Mouse (Mus musculus) small intestine, adult 2 months (tissue): ENCODE data around the gene Hspa13. TPM values are rescaled to one million over a fixed set of nuclear protein-coding genes. Genes with fewer than 3 reads are reported as not detected.
A peak's percentile ranks its signal among the peaks of the same experiment; 100 is the strongest.

Source experiments
- H3K27ac ChIP-seq: fragments of 200-500 bp; 2 replicates; pipeline ENCODE4 v1.5.1; 2012; ENCODE audit warnings: low read depth, low read length, control low read depth, inconsistent platforms; ENCODE audit not compliant: insufficient read depth
- H3K27me3 ChIP-seq: fragments of 200-500 bp; 2 replicates; pipeline ENCODE4 v1.6.1; 2012; ENCODE audit warnings: mild to moderate bottlenecking, moderate library complexity, low read length, inconsistent platforms; ENCODE audit not compliant: control insufficient read depth, insufficient read depth
- H3K36me3 ChIP-seq: fragments of 200-500 bp; 2 replicates; pipeline ENCODE4 v1.6.1; 2012; ENCODE audit warnings: mild to moderate bottlenecking, low read length, control low read depth, inconsistent platforms; ENCODE audit not compliant: control insufficient read depth, insufficient read depth
- H3K4me1 ChIP-seq: fragments of 200-500 bp; 2 replicates; pipeline ENCODE4 v1.6.1; 2012; ENCODE audit warnings: low read length, inconsistent platforms, mixed read lengths; ENCODE audit not compliant: control insufficient read depth, insufficient read depth, insufficient read length
- H3K4me3 ChIP-seq: fragments of 200-500 bp; 2 replicates; pipeline ENCODE4 v1.5.1; 2012; ENCODE audit warnings: low read depth, mild to moderate bottlenecking, control low read depth, inconsistent platforms, low read length, moderate library complexity
- CTCF ChIP-seq: fragments of 200-500 bp; IDR thresholded peaks from 2 replicates; pipeline ENCODE4 v1.5.1; 2012; ENCODE audit warnings: low read depth, mild to moderate bottlenecking, control low read depth, inconsistent platforms, low read length, moderate library complexity, mixed read lengths; ENCODE audit not compliant: insufficient replicate concordance, insufficient read length; ENCODE audit errors: extremely low read depth
- POLR2A ChIP-seq: fragments of 200-500 bp; IDR thresholded peaks from 2 replicates; pipeline ENCODE4 v1.6.1; 2012; ENCODE audit warnings: low read depth, mild to moderate bottlenecking, control low read depth, inconsistent platforms, low read length, moderate library complexity
- WGBS: fragments of 180-500 bp; shearing (Covaris S2); methylation state at CpG from one replicate; pipeline ENCODE4 v1.1.7; 2018; 5-methylcytosine and 5-hydroxymethylcytosine counted together
- polyA plus RNA-seq: library from polyadenylated mRNA; depleted of rRNA; stranded (reverse); fragments of >200 nt; gene quantifications from 2 replicates; pipeline ENCODE4 v1.2.3, GENCODE M21; 2012; rRNA removed

Hspa13 gene
- polyA plus RNA-seq, result 1.2 and 1.3 TPM in 2 replicates

DNA sequence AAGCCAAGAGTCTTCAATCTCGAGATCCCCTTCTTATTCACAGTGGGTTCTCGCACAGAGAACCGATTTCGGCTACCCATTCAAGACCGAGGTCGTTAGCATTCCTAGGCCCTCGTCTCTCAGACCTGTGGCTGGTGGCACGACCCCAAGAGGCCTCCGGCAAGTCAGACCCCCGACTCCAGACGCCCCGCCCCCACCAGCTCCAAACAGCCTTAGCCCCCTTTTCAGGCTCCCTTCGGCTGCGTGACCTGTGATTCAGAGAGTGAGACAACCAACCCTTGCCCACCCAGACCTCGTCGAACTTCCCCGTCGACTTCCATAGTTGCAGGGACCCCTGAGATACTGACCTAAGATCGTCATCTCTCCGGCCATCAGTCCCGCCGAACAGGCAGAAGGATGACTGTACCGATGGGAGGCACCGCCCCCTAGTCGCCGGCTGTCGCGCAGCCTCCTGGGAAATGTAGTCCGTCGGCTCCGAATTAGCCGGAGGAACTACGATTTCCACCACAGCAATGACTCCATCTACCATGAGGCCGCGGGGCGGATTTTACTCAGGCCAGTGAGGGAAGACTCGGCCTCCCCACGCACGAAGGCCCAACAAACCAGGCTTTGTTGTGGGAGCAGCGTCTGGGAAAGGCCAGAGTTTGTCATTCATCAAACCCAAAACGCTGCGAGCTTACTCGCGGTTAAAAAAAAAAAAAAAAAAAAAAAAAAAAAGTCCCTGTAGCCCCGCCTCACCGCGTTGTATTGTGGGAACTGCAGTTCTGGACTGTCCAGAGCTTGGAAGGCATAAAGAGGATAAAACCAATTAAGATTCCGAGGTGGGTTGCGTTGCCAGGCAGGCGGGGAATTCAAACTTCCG, at the start of gene Hspa13:
Hspa13 (minus strand) TSS at position 717 of the 862 bp plus-strand sequence.
- TF ChIP-seq POLR2A (no peak), CTCF (no peak)
- WGBS, result under 1% methylated on average over 51 of the region's 51 CpGs

DNA sequence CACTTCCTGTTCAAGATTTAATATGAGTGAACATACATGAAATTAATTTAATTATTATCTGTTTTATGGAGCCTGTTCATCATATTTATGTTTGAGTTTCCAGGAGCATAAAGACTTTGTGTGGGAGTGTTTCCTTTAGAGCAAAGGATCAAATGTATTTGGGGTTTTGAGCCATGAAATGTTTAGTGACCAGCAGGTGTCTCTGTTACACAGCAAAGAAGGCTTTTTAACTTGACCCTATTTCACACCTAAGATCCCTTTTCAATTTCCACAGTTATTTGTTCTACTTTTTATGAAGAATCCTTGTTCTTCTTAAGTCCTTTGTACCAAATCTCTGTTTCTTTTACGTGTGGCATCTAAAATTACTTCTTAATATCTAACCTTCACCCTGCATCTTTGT, 12.4 kb upstream of the Hspa13 start:
- H3K27ac ChIP-seq, result no peak overlapping the region
- no peaks in the 10 kb centered on the region for H3K4me1 ChIP-seq
- no peak overlapping the region for H3K4me3 ChIP-seq
- no peaks in the 10 kb centered on the region for H3K36me3 ChIP-seq
- TF ChIP-seq CTCF, result no peak
- TF ChIP-seq POLR2A, result no peak
- no peaks in the 10 kb centered on the region for H3K27me3 ChIP-seq
- 33% methylated on average over 1 of the region's 1 CpGs for WGBS

More for the DNA sequence above, at the start of gene Hspa13:
- H3K4me1 ChIP-seq, result no peaks in the 10 kb centered on the region
- peaks cover 7% of the 10 kb centered on the region for H3K36me3 ChIP-seq
- peak within 1 kb of the TSS; percentile 90 for H3K27ac ChIP-seq
- H3K27me3 ChIP-seq, result no peaks in the 10 kb centered on the region
- peak within 1 kb of the TSS; percentile 94 for H3K4me3 ChIP-seq

DNA sequence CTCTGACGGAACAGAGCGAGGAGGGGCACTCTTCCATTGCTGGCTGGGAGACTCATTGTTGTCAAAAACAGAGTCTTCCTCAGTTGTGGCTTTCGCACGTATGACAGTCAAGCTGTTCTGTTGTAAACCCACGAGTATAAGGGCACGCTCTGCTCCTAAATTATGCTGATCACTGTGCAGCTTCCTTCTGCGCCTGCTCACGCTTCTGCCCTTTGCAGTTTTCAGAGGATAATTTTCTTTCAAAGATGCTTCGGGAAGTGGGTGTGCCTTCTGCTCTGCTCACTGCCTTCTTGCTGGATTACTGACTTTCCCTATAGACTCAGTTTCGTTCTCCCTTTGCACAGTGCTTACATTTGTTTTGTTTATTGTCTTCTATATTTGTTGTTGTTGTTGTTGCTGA, 6.3 kb upstream of the Hspa13 start:
- Histone ChIP-seq H3K36me3 (no peaks in the 10 kb centered on the region), H3K27ac (no peak overlapping the region), H3K4me1 (no peaks in the 10 kb centered on the region), H3K4me3 (no peak overlapping the region), H3K27me3 (no peaks in the 10 kb centered on the region)
- 89% methylated on average over 10 of the region's 10 CpGs for WGBS
- TF ChIP-seq POLR2A (no peak), CTCF (no peak)

DNA sequence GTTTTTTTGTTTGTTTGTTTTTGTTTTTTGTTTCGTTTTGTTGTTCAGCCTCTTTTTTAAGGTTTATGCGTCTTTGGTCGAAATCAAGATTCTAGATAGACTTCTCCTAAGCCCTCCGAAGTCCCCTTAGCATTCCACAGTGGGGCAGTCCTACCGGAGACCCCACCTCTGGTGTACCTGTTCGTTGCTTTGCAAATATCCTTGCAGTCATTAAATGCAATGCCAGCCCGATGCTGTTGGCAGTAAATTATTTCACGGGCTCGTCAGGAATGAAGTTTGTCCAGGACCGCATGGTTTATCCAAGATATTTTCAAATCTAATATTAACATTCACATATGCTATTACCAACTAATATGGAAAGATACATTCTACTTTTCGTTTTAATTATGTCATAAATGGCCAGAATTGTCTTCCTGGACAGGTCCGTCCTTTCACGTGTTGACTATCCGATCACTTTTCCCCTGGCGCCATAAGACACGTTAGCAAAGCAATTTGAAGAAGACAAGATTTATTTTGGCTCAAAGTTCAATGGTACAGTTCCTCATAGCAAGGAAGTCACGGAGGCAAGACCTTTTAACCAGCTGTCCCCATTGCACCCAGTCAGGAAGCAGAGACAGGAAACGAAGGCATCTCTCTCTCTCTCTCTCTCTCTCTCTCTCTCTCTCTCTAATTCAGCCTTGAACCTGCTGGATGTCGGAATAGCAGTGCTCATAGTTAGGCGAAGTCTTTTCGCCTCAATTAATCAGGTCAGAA, 522 bp upstream of the Hspa13 start:
- no peak for TF ChIP-seq CTCF
- TF ChIP-seq POLR2A, result no peak
- WGBS, result 3% methylated on average over 21 of the region's 21 CpGs
- H3K27ac ChIP-seq, result peak overlapping the region; percentile 90
- no peaks in the 10 kb centered on the region for H3K4me1 ChIP-seq
- H3K4me3 ChIP-seq, result peak overlapping the region; percentile 94
- no peaks in the 10 kb centered on the region for H3K27me3 ChIP-seq
- H3K36me3 ChIP-seq, result peaks cover 6% of the 10 kb centered on the region

DNA sequence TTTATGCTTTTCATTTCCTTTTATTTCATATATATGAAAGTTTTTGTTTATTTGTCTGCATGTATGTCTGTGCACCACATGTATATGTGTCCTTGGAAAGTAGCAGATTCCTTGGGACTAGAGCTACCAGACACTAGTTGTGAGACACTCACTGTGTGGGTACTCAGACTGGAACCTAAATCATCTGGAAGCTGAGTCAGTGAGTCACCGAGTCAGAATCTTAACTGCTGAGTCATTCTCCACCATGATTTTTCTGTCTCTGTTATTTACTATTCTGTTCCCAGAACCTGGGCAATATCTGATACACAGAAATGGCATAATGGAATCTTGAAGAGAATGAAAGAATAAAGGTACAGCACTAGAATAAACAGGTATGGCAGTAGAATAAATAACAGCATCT, 14.0 kb downstream of the Hspa13 start:
- Histone ChIP-seq H3K4me1 (no peaks in the 10 kb centered on the region), H3K27ac (no peak overlapping the region), H3K27me3 (no peaks in the 10 kb centered on the region), H3K36me3 (peaks cover 12% of the 10 kb centered on the region), H3K4me3 (no peak overlapping the region)
- WGBS, result 60% methylated on average over 1 of the region's 1 CpGs
- TF ChIP-seq CTCF (no peak), POLR2A (no peak)

DNA sequence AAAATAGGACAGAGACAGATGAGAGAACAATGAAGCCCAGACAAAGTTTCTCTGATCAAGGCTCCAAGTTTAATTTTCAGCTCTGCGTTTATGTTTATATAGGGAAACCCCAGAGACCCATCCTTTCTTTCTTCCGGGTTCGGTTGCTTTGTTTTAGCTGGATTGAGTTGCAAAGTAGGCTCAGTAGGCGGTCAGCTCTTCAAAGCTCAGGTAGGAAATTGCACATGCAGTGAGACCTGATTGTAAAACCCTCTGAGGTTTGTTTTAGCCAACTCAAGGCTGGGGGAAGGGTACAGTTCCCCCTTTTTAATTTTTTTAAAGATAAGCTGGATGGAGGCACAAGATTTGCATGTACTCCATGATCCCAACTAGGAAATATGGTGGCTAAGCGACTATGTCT, 16.8 kb downstream of the Hspa13 start:
- H3K27ac ChIP-seq, result no peak overlapping the region
- no peak overlapping the region for H3K4me3 ChIP-seq
- no peaks in the 10 kb centered on the region for H3K4me1 ChIP-seq
- TF ChIP-seq CTCF (no peak), POLR2A (no peak)
- 64% methylated on average over 5 of the region's 5 CpGs for WGBS
- no peaks in the 10 kb centered on the region for H3K27me3 ChIP-seq
- H3K36me3 ChIP-seq, result peaks cover 1% of the 10 kb centered on the region; the same call in 1 of the 2 replicates

DNA sequence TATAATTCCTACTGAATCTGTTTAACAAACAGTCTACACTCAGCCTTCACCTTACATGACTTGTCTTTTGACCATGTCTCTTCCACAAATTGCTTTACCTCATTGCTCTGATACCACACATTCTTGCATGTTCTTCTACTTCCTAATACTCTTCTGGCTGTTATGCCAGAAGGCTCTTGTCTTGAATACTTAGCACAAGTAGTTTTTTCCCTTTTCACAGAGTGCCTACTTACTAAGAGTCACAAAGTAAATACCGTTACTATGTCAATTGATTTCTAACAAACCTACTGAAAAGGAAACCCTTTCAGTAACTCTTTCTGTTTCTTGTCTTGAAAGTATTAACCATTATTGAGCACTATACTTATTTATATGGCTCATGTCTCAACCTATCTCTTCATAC, 18.0 kb downstream of the Hspa13 start:
- Histone ChIP-seq H3K36me3 (no peaks in the 10 kb centered on the region), H3K27me3 (no peaks in the 10 kb centered on the region), H3K27ac (no peak overlapping the region), H3K4me1 (no peaks in the 10 kb centered on the region), H3K4me3 (no peak overlapping the region)
- WGBS, result 86% methylated on average over 1 of the region's 1 CpGs
- TF ChIP-seq POLR2A (no peak), CTCF (no peak)
